Mouse (Mus musculus) MEL (cell line): Measurements from ENCODE around the gene Rbms3. TPM values are rescaled to one million over a fixed set of nuclear protein-coding genes. Genes with fewer than 3 reads are reported as not detected.

ENCODE experiments used
- DNase-seq: peaks from one replicate; pipeline ENCODE4 v3.0.0; 2011; ENCODE audit warnings: low read depth, low spot score
- H3K27ac ChIP-seq: 2 replicates; pipeline ENCODE4 v1.5.1; 2012; ENCODE audit warnings: low read depth, mild to moderate bottlenecking, control low read depth, low read length, moderate library complexity; ENCODE audit not compliant: control insufficient read depth
- H3K27me3 ChIP-seq, 2 experiments: fragments of 150-350 bp in 1 of 2; sonication (generic) in 1 of 2; 2 replicates each; pipeline ENCODE4 v1.6.1; 2012; ENCODE audit warnings: low read length in 2 of 2, mild to moderate bottlenecking in 2 of 2, improper control_type of control experiment in 1 of 2, moderate library complexity in 1 of 2; ENCODE audit not compliant: insufficient read depth in 2 of 2, control insufficient read depth in 1 of 2
- H3K36me3 ChIP-seq, 2 experiments: 2 replicates each; pipeline ENCODE4 v1.6.1; 2012 to 2014; ENCODE audit warnings: low read length in 2 of 2, improper control_type of control experiment in 1 of 2, inconsistent platforms in 1 of 2, mild to moderate bottlenecking in 1 of 2; ENCODE audit not compliant: insufficient read depth in 2 of 2, control insufficient read depth in 1 of 2
- H3K4me1 ChIP-seq, 2 experiments: fragments of 150-350 bp in 1 of 2; sonication (generic) in 1 of 2; 2 replicates each; pipeline ENCODE4 v1.6.1; 2012; ENCODE audit warnings: low read length in 2 of 2, improper control_type of control experiment in 1 of 2, mild to moderate bottlenecking in 1 of 2; ENCODE audit not compliant: insufficient read depth in 2 of 2, control insufficient read depth in 1 of 2
- H3K4me3 ChIP-seq, 2 experiments: fragments of 150-350 bp in 1 of 2; sonication (generic) in 1 of 2; 2 replicates each; pipeline ENCODE4 v1.5.1; 2012; ENCODE audit warnings: low read depth in 2 of 2, low read length in 2 of 2, mild to moderate bottlenecking in 2 of 2, moderate library complexity in 2 of 2, control low read depth in 1 of 2, improper control_type of control experiment in 1 of 2; ENCODE audit not compliant: control insufficient read depth in 1 of 2, insufficient read depth in 1 of 2
- H3K79me2 ChIP-seq: 2 replicates; pipeline ENCODE4 v1.6.1; 2012; ENCODE audit warnings: mild to moderate bottlenecking, low read length, moderate library complexity; ENCODE audit not compliant: control insufficient read depth, poor library complexity, insufficient read depth
- H3K9ac ChIP-seq: 2 replicates; pipeline ENCODE4 v1.6.1; 2012; ENCODE audit warnings: low read depth, mild to moderate bottlenecking, control low read depth, low read length, moderate library complexity; ENCODE audit not compliant: control insufficient read depth, poor library complexity, severe bottlenecking
- H3K9me3 ChIP-seq: fragments of 150-350 bp; sonication (generic); replicated peaks from 2 replicates; pipeline ENCODE4 v1.6.1; 2012; ENCODE audit warnings: mild to moderate bottlenecking, low read length, improper control_type of control experiment, moderate library complexity; ENCODE audit not compliant: insufficient read depth
- CHD1 ChIP-seq: IDR thresholded peaks from 2 replicates; pipeline ENCODE4 v1.6.1; 2012; ENCODE audit warnings: low read depth, mild to moderate bottlenecking, inconsistent platforms, low read length, improper control_type of control experiment
- E2F4 ChIP-seq: IDR thresholded peaks from 2 replicates; pipeline ENCODE4 v1.6.1; 2011; ENCODE audit warnings: low read depth, low read length, improper control_type of control experiment, borderline replicate concordance
- EP300 ChIP-seq, 2 experiments: IDR thresholded peaks; 2 replicates each; pipeline ENCODE4 v1.6.1; 2011; ENCODE audit warnings: improper control_type of control experiment in 2 of 2, low read length in 2 of 2, low read depth in 1 of 2, mild to moderate bottlenecking in 1 of 2
- ETS1 ChIP-seq: IDR thresholded peaks from 2 replicates; pipeline ENCODE4 v1.6.1; 2012; ENCODE audit warnings: low read depth, mild to moderate bottlenecking, inconsistent platforms, low read length, improper control_type of control experiment, moderate library complexity
- GATA1 ChIP-seq: IDR thresholded peaks from 2 replicates; pipeline ENCODE4 v1.6.1; 2011; ENCODE audit warnings: low read depth, low read length, improper control_type of control experiment
- HCFC1 ChIP-seq: IDR thresholded peaks from 2 replicates; pipeline ENCODE4 v1.6.1; 2012; ENCODE audit warnings: low read depth, mild to moderate bottlenecking, inconsistent platforms, low read length, improper control_type of control experiment, moderate library complexity
- JUND ChIP-seq: IDR thresholded peaks from 2 replicates; pipeline ENCODE4 v1.6.1; 2011; ENCODE audit warnings: low read depth, mild to moderate bottlenecking, improper control_type of control experiment, low read length
- KAT2A ChIP-seq: conservative IDR thresholded peaks from 2 replicates; pipeline ENCODE4 v1.6.1; 2012; ENCODE audit warnings: low read depth, low read length, improper control_type of control experiment, inconsistent platforms
- MAFK ChIP-seq: IDR thresholded peaks from 2 replicates; pipeline ENCODE4 v1.6.1; 2011; ENCODE audit warnings: low read depth, mild to moderate bottlenecking, low read length, improper control_type of control experiment, borderline replicate concordance
- MXI1 ChIP-seq: IDR thresholded peaks from 2 replicates; pipeline ENCODE4 v1.6.1; 2011; ENCODE audit warnings: mild to moderate bottlenecking, low read depth, low read length, improper control_type of control experiment
- MYC ChIP-seq: IDR thresholded peaks from 2 replicates; pipeline ENCODE4 v1.6.1; 2011; ENCODE audit warnings: low read depth, mild to moderate bottlenecking, low read length, improper control_type of control experiment, moderate library complexity
- NELFE ChIP-seq: IDR thresholded peaks from 2 replicates; pipeline ENCODE4 v1.6.1; 2011; ENCODE audit warnings: low read depth, low read length, improper control_type of control experiment
- POLR2A ChIP-seq, 2 experiments: IDR thresholded peaks; 2 replicates each; pipeline ENCODE4 v1.6.1; 2011 to 2012; ENCODE audit warnings: low read length in 2 of 2, mild to moderate bottlenecking in 2 of 2, control low read depth in 1 of 2, improper control_type of control experiment in 1 of 2, low read depth in 1 of 2, moderate library complexity in 1 of 2; ENCODE audit not compliant: control insufficient read depth in 1 of 2, insufficient read depth in 1 of 2, poor library complexity in 1 of 2
- RCOR1 ChIP-seq: IDR thresholded peaks from 2 replicates; pipeline ENCODE4 v1.6.1; 2012; ENCODE audit warnings: low read depth, mild to moderate bottlenecking, inconsistent platforms, low read length, improper control_type of control experiment
- SIN3A ChIP-seq: IDR thresholded peaks from 2 replicates; pipeline ENCODE4 v1.6.1; 2012; ENCODE audit warnings: low read length, improper control_type of control experiment, inconsistent platforms
- SMC3 ChIP-seq: IDR thresholded peaks from 2 replicates; pipeline ENCODE4 v1.6.1; 2011; ENCODE audit warnings: low read depth, low read length, improper control_type of control experiment
- TBP ChIP-seq: IDR thresholded peaks from 2 replicates; pipeline ENCODE4 v1.8.0; 2011; ENCODE audit warnings: low read depth, low read length, improper control_type of control experiment
- UBTF ChIP-seq: IDR thresholded peaks from 2 replicates; pipeline ENCODE4 v1.6.1; 2012; ENCODE audit warnings: low read depth, mild to moderate bottlenecking, inconsistent platforms, low read length, improper control_type of control experiment, moderate library complexity, borderline replicate concordance; ENCODE audit not compliant: insufficient read depth
- USF2 ChIP-seq, 2 experiments: IDR thresholded peaks; 2 replicates each; pipeline ENCODE4 v1.6.1; 2011 to 2012; ENCODE audit warnings: improper control_type of control experiment in 2 of 2, low read length in 2 of 2, borderline replicate concordance in 1 of 2, inconsistent platforms in 1 of 2, low read depth in 1 of 2, mild to moderate bottlenecking in 1 of 2; ENCODE audit not compliant: insufficient read depth in 1 of 2
- ZNF384 ChIP-seq: IDR thresholded peaks from 2 replicates; pipeline ENCODE4 v1.6.1; 2012; ENCODE audit warnings: low read depth, mild to moderate bottlenecking, inconsistent platforms, low read length, improper control_type of control experiment
- polyA plus RNA-seq, 2 experiments: library from polyadenylated mRNA; stranded (reverse) in 1 of 2; unstranded in 1 of 2; fragments of >175 nt in 1 of 2; fragments of >200 nt in 1 of 2; gene quantifications; 2 replicates each; pipeline versions ENCODE4 v1.2.1 to v1.2.4; 2012; ENCODE audit warnings: low replicate concordance in 2 of 2, low read depth in 1 of 2; ENCODE audit not compliant: insufficient read length in 2 of 2, insufficient read depth in 1 of 2, missing spikeins in 1 of 2
- total RNA-seq: library from RNA; depleted of rRNA; stranded (reverse); fragments of 300-350 nt; gene quantifications from 2 replicates; pipeline ENCODE4 v1.2.3, GENCODE M21; 2012

The Rbms3 gene
- total and polyA plus RNA-seq, 3 experiments, result not detected

GRCm38 (mm10) chr9:117016605-117017319 is 613.0 kb downstream of the Rbms3 start:
- DNase-seq, result no peak
- H3K4me3 ChIP-seq, result no peak overlapping the region
- no peaks in the 10 kb centered on the region for H3K4me1 ChIP-seq

GRCm38 (mm10) chr9:117013386-117013785 is 616.3 kb downstream of the Rbms3 start:
- Histone ChIP-seq H3K9ac (no peak overlapping the region), H3K27ac (no peak overlapping the region), H3K4me1 (no peaks in the 10 kb centered on the region), H3K9me3 (no peaks in the 10 kb centered on the region), H3K27me3 (no peaks in the 10 kb centered on the region), H3K79me2 (no peaks in the 10 kb centered on the region), H3K4me3 (no peak overlapping the region), H3K36me3 (no peaks in the 10 kb centered on the region)
- TF ChIP-seq SMC3 (no peak), ZNF384 (no peak), HCFC1 (no peak), TBP (no peak), MYC (no peak)
- DNase-seq, result no peak

More at GRCm38 (mm10) chr9:117016605-117017319, 613.0 kb downstream of the Rbms3 start:
- no peaks in the 10 kb centered on the region for H3K27me3 ChIP-seq
- H3K79me2 ChIP-seq, result no peaks in the 10 kb centered on the region
- no peaks in the 10 kb centered on the region for H3K9me3 ChIP-seq
- no peak overlapping the region for H3K9ac ChIP-seq
- TF ChIP-seq JUND (no peak), E2F4 (no peak), SIN3A (no peak), UBTF (no peak), MXI1 (no peak), ETS1 (no peak), CHD1 (no peak), NELFE (no peak), RCOR1 (no peak), SMC3 (no peak), USF2 (IDR thresholded peaks at IDR 0.05; ENCODE audit: borderline replicate concordance in 1 of 2, insufficient read depth in 1 of 2, low read depth in 1 of 2, low read length in 2 of 2) (no peak), KAT2A (no peak), EP300 (IDR thresholded peaks at IDR 0.05; ENCODE audit: low read depth in 1 of 2, low read length in 2 of 2) (no peak), POLR2A (IDR thresholded peaks at IDR 0.05; ENCODE audit: control insufficient read depth in 1 of 2, insufficient read depth in 1 of 2, low read depth in 1 of 2, low read length in 2 of 2, poor library complexity in 1 of 2) (no peak), GATA1 (no peak), MAFK (no peak)
- TF ChIP-seq, all 39 proteins: peak for 0
- no peak overlapping the region for H3K27ac ChIP-seq
- H3K36me3 ChIP-seq, result no peaks in the 10 kb centered on the region
